Mouse (Mus musculus) liver, embryonic 14.5 days (tissue): ENCODE data around the gene Gxylt2. TPM values are rescaled to one million over a fixed set of nuclear protein-coding genes. Genes with fewer than 3 reads are reported as not detected.
A peak's percentile ranks its signal among the peaks of the same experiment; 100 is the strongest.

Experiments used
- ATAC-seq: fragments of 200-750 bp; cut with Nextera tagmentation; 2 replicates; pipeline ENCODE4 v1.8.0; 2017; ENCODE audit warnings: moderate number of reproducible peaks, mild to moderate bottlenecking, moderate library complexity; ENCODE audit not compliant: insufficient read depth
- DNase-seq, 3 experiments: peaks; one replicate each; pipeline ENCODE4 v3.0.0-alpha.2; 2012 to 2013; ENCODE audit warnings: low read depth in 3 of 3, low spot score in 3 of 3
- H3K27ac ChIP-seq: fragments of 300-500 bp; sonication (generic); 2 replicates; pipeline ENCODE4 v1.5.1; 2014; ENCODE audit warnings: moderate library complexity, mild to moderate bottlenecking, control low read depth, inconsistent platforms
- H3K27me3 ChIP-seq: fragments of 300-500 bp; sonication (generic); 2 replicates; pipeline ENCODE4 v1.6.1; 2014; ENCODE audit warnings: mild to moderate bottlenecking, low read length, moderate library complexity; ENCODE audit not compliant: control insufficient read depth, insufficient read depth
- H3K36me3 ChIP-seq: fragments of 300-500 bp; sonication (generic); replicated peaks from 2 replicates; pipeline ENCODE4 v1.6.1; 2014; ENCODE audit warnings: low read depth; ENCODE audit not compliant: control insufficient read depth, insufficient read depth
- H3K4me1 ChIP-seq, 2 experiments: fragments of 200-500 bp in 1 of 2; fragments of 300-500 bp in 1 of 2; sonication (generic) in 1 of 2; replicated peaks; 2 replicates each; pipeline ENCODE4 v1.6.1; 2012 to 2014; ENCODE audit warnings: antibody characterized with exemption in 1 of 2, inconsistent platforms in 1 of 2, low read length in 1 of 2; ENCODE audit not compliant: control insufficient read depth in 2 of 2, insufficient read depth in 2 of 2
- H3K4me2 ChIP-seq: fragments of 300-500 bp; sonication (generic); 2 replicates; pipeline ENCODE4 v1.6.1; 2014; ENCODE audit warnings: low read depth, mild to moderate bottlenecking, control low read depth, moderate library complexity
- H3K4me3 ChIP-seq, 2 experiments: fragments of 200-500 bp in 1 of 2; fragments of 300-500 bp in 1 of 2; sonication (generic) in 1 of 2; 2 replicates each; pipeline ENCODE4 v1.5.1; 2012 to 2014; ENCODE audit warnings: low read depth in 2 of 2, low read length in 2 of 2, mild to moderate bottlenecking in 2 of 2, control low read depth in 1 of 2, inconsistent platforms in 1 of 2, moderate library complexity in 1 of 2; ENCODE audit not compliant: insufficient read depth in 1 of 2
- H3K9ac ChIP-seq: fragments of 300-500 bp; sonication (generic); replicated peaks from 2 replicates; pipeline ENCODE4 v1.6.1; 2014; ENCODE audit warnings: mild to moderate bottlenecking, control low read depth, moderate library complexity
- H3K9me3 ChIP-seq: fragments of 300-500 bp; sonication (generic); 2 replicates; pipeline ENCODE4 v1.6.1; 2016; ENCODE audit warnings: low read length, mixed read lengths; ENCODE audit not compliant: control insufficient read depth
- CTCF ChIP-seq: IDR thresholded peaks from 2 replicates; pipeline ENCODE4 v1.5.1; 2016; ENCODE audit warnings: antibody characterized with exemption, low read depth, control low read depth
- EP300 ChIP-seq: IDR thresholded peaks from 2 replicates; pipeline ENCODE4 v1.6.1; 2016; ENCODE audit warnings: antibody characterized with exemption, low read depth
- WGBS: fragments of 180-500 bp; shearing (Covaris S2); extraction: QIAGEN DNeasy Blood & Tissue Kit; methylation state at CpG from one replicate; pipeline ENCODE4 v1.1.7; 2014; ENCODE audit not compliant: insufficient replicate concordance; 5-methylcytosine and 5-hydroxymethylcytosine counted together
- polyA plus RNA-seq, 2 experiments: library from polyadenylated mRNA; depleted of rRNA in 1 of 2; stranded (reverse) in 1 of 2; unstranded in 1 of 2; fragments of >200 nt; fragmentation: Nextera tagmentation in 1 of 2; extraction: Ambion mirVana in 1 of 2; gene quantifications; 2 replicates each; pipeline versions ENCODE4 v1.2.1 to v1.2.3; 2012 to 2014

Gene Gxylt2
- 0.01 and 0.04 TPM in 2 replicates for polyA plus RNA-seq (2012; rRNA removed)
- not detected in 2 replicates for polyA plus RNA-seq (2014; fragmentation: Nextera tagmentation; extraction: Ambion mirVana)

DNA sequence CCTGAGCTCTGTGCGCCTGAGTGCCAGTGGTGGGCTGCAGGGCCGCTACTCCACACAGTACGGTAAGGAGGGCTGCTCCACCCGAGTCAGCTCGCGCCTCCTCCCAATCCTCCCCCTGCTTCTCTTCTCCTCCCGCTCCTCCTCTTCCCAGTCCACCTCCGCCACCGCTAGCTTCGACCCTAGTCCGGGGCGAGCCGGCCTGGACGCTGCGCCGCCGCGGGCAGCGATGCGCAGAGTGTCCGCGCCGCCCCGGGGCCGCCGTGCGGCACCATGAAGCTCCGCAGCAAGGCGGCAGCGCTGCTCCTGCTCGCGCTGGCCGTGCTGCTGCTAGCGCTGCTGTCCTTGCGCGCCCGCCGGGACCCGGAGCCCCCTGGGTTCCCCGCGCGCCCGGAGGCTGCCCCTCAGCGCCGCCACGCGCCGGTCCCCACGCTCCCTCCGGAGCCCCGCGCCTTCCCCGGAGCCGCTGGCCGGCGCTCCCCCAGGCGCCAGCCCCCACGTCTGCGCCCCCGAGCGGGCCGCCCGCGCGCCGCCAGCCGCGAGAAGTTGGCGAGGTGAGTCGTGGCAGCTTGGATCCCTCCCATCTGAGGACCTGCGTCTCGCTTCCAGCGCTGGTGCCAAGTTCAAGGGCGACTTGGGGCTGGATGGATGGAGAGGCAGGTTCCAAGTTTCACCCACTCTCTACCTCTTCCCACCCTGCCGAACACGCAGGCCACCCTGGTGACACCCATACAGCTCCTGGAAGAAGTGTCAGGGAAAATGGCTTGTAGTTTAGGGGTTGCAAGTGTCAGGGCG is at the start of gene Gxylt2:
Gene Gxylt2, plus strand, starts transcription at position 161 of the 792 bp plus-strand sequence.
- no peak for ATAC-seq
- Histone ChIP-seq H3K4me2 (peak within 1 kb of the TSS; percentile 49), H3K4me3 (peak within 1 kb of the TSS; percentile 13 to 40), H3K27ac (no peak within 1 kb of the TSS), H3K9ac (no peak within 1 kb of the TSS), H3K27me3 (peaks cover 22% of the 10 kb centered on the region), H3K9me3 (no peaks in the 10 kb centered on the region), H3K36me3 (no peaks in the 10 kb centered on the region), H3K4me1 (no peaks in the 10 kb centered on the region)
- under 1% methylated on average over 75 of the region's 77 CpGs for WGBS
- no peak for TF ChIP-seq EP300
- DNase-seq: no peak

DNA sequence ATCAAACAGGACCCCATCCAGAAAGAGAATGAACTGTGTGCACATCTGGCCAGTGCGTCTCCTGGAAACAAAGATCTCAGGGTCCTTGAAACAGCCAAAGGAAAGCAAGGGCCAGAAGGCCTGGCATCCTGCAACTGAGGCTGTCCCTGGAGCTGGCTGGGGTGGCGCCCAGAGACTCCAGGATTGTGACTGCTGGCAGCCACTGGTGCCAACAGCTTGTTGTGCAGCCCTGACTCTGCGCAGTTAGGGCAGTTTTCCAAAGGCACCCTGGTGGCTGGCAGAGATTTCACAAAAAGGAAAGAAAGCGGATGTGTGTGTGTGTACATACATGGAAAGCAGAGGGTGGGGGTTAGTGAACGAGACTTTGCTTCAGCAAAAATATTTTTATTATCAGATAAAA is 44.1 kb upstream of the Gxylt2 start:
- WGBS: 79% methylated on average over 5 of the region's 5 CpGs
- no peak for TF ChIP-seq CTCF
- no peak for TF ChIP-seq EP300
- Histone ChIP-seq H3K27ac (no peak overlapping the region), H3K27me3 (no peaks in the 10 kb centered on the region), H3K9ac (no peak overlapping the region), H3K9me3 (no peaks in the 10 kb centered on the region), H3K4me3 (no peak overlapping the region), H3K4me2 (no peak overlapping the region), H3K4me1 (no peaks in the 10 kb centered on the region), H3K36me3 (peaks cover 9% of the 10 kb centered on the region)
- DNase-seq: no peak
- no peak for ATAC-seq

DNA sequence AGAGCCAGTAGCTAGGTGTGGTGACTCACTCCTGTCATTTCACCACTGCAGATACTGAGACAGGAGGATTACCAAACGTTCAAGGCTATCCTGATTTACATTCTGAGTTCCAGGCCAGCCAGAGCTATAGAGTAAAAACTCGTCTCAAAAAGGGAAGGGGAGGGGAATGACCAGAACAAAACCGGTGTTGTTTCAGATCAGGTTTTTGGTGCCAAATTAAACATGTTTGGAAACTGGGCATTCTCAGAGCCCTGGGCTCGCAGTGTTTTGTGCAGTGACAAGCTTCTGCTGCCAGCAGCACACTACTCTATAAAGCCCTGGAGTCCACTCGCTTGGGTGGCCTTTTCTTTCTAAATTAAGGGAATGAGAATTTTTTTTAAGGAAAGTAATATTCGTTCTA is 42.3 kb upstream of the Gxylt2 start:
- ATAC-seq (no peak), DNase-seq (no peak)
- TF ChIP-seq EP300 (no peak), CTCF (no peak)
- Histone ChIP-seq H3K4me3 (no peak overlapping the region), H3K4me1 (no peaks in the 10 kb centered on the region), H3K27ac (no peak overlapping the region), H3K4me2 (no peak overlapping the region), H3K27me3 (no peaks in the 10 kb centered on the region), H3K9ac (no peak overlapping the region), H3K36me3 (peaks cover 9% of the 10 kb centered on the region), H3K9me3 (no peaks in the 10 kb centered on the region)
- 63% methylated on average over 6 of the region's 6 CpGs for WGBS

DNA sequence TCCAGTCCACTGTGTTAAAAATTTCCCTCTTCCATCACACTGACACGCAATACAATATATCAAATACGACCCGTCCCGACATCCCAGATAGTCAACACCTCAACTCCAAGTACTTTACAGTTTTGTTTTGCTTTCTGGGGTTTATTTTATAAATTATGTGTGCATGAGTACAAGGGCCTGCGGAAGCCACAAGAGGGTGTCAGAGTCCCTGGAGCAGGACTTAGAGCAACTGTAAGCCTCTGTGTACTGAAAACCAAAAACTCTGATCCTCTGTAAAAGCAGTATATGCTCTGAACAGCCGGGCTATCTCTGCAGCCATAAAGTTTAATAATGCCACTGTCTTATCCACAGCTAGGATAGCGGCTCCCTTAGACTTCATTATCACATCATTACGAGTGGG is 36.9 kb upstream of the Gxylt2 start:
- ATAC-seq (no peak), DNase-seq (no peak)
- TF ChIP-seq CTCF (no peak), EP300 (no peak)
- no peaks in the 10 kb centered on the region for H3K27me3 ChIP-seq
- no peak overlapping the region for H3K4me3 ChIP-seq
- H3K27ac ChIP-seq: no peak overlapping the region
- no peaks in the 10 kb centered on the region for H3K9me3 ChIP-seq
- WGBS: 80% methylated on average over 8 of the region's 8 CpGs
- H3K9ac ChIP-seq: 0 out of 2 replicates have a peak overlapping the region, but pooled peaks have one; percentile 3
- H3K4me1 ChIP-seq: peaks cover 9% of the 10 kb centered on the region in 2 experiments; a peak in 3 of 4 replicates
- peaks cover 9% of the 10 kb centered on the region for H3K36me3 ChIP-seq
- H3K4me2 ChIP-seq: no peak overlapping the region

DNA sequence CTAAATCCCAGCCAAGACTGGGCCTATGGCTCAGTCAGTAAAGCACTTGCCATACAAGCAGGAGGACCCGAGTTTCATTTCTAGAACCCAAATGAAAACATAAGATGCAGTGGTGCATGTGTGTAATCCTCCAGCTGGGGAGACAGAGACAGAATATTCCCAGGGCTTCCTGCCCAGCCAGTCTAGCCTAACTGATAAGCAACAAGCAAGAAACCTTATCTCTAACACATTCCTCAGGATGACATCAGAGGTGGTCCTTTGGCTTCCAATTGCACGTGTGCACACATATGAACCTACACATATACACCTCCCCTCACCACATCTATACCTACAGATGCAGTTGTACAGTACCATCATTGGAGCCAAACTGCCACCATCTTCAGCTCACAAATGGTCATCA is 35.7 kb upstream of the Gxylt2 start:
- 27% methylated on average over 2 of the region's 2 CpGs for WGBS
- no peak for DNase-seq
- no peak overlapping the region for H3K4me3 ChIP-seq
- no peak overlapping the region for H3K27ac ChIP-seq
- no peaks in the 10 kb centered on the region for H3K27me3 ChIP-seq
- H3K9me3 ChIP-seq: no peaks in the 10 kb centered on the region
- H3K9ac ChIP-seq: no peak overlapping the region
- no peak overlapping the region for H3K4me2 ChIP-seq
- H3K36me3 ChIP-seq: peaks cover 5% of the 10 kb centered on the region
- H3K4me1 ChIP-seq: peaks cover 9% of the 10 kb centered on the region in 2 experiments; a peak in 3 of 4 replicates
- no peak for ATAC-seq
- TF ChIP-seq EP300 (no peak), CTCF (no peak)
